Mouse (Mus musculus) layer of hippocampus, adult 18-20 months (tissue): ENCODE measurements around the gene Slc25a26. TPM values are rescaled to one million over a fixed set of nuclear protein-coding genes. Genes with fewer than 3 reads are reported as not detected.
A peak's percentile ranks its signal among the peaks of the same experiment; 100 is the strongest.

Experiments
- DNase-seq, 2 experiments: peaks; one replicate each; pipeline ENCODE4 v3.0.0; 2022; ENCODE audit warnings: low spot score in 2 of 2
- total RNA-seq, 2 experiments: library from RNA; stranded (reverse); gene quantifications; 2 replicates each; pipeline ENCODE4 v1.2.3; 2021

Gene Slc25a26
- total RNA-seq, 2 experiments from 2014 or later: 16.6 to 19.1 TPM

GRCm38 (mm10) chr6:94634274-94634673 lies 134.1 kb downstream of the Slc25a26 start:
- no peak for DNase-seq

- no peak for DNase-seq
Measured at GRCm38 (mm10) chr6:94634710-94635109, 134.6 kb downstream of the Slc25a26 start.

- no peak for DNase-seq
Measured at GRCm38 (mm10) chr6:94635343-94635742, 135.2 kb downstream of the Slc25a26 start.

- no peak for DNase-seq
Measured at GRCm38 (mm10) chr6:94637024-94637434, 136.9 kb downstream of the Slc25a26 start.

- DNase-seq: peak in 1 of 2 experiments; percentile 56
Measured at GRCm38 (mm10) chr6:94640297-94640696, 140.2 kb downstream of the Slc25a26 start.

- DNase-seq: no peak
Measured at GRCm38 (mm10) chr6:94642048-94642447, 141.9 kb downstream of the Slc25a26 start.

GRCm38 (mm10) chr6:94643989-94644388 lies 143.9 kb downstream of the Slc25a26 start:
- no peak for DNase-seq

- no peak for DNase-seq
Measured at GRCm38 (mm10) chr6:94644641-94645040, 144.5 kb downstream of the Slc25a26 start.

- DNase-seq: no peak
Measured at GRCm38 (mm10) chr6:94645723-94646122, 145.6 kb downstream of the Slc25a26 start.

GRCm38 (mm10) chr6:94646274-94646863 lies 146.2 kb downstream of the Slc25a26 start:
- DNase-seq: no peak

- DNase-seq: no peak
Measured at GRCm38 (mm10) chr6:94646902-94647301, 146.8 kb downstream of the Slc25a26 start.

- peak; percentile 19 to 47 for DNase-seq
Measured at GRCm38 (mm10) chr6:94647574-94648430, 147.7 kb downstream of the Slc25a26 start.

GRCm38 (mm10) chr6:94648496-94648895 lies 148.4 kb downstream of the Slc25a26 start:
- no peak for DNase-seq

- DNase-seq: no peak
Measured at GRCm38 (mm10) chr6:94649637-94650036, 149.5 kb downstream of the Slc25a26 start.

GRCm38 (mm10) chr6:94651541-94651940 lies 151.4 kb downstream of the Slc25a26 start:
- no peak for DNase-seq

- no peak for DNase-seq
Measured at GRCm38 (mm10) chr6:94652659-94653213, 152.6 kb downstream of the Slc25a26 start.

- DNase-seq: no peak
Measured at GRCm38 (mm10) chr6:94653388-94654316, 153.5 kb downstream of the Slc25a26 start.
